Mouse (Mus musculus) ovary, postnatal 14 days (tissue): Measurements from ENCODE around the gene Duox1.

Source experiments
- DNase-seq: peaks from one replicate; pipeline ENCODE4 v3.0.0; 2022; ENCODE audit warnings: low spot score

The Duox1 gene

DNA sequence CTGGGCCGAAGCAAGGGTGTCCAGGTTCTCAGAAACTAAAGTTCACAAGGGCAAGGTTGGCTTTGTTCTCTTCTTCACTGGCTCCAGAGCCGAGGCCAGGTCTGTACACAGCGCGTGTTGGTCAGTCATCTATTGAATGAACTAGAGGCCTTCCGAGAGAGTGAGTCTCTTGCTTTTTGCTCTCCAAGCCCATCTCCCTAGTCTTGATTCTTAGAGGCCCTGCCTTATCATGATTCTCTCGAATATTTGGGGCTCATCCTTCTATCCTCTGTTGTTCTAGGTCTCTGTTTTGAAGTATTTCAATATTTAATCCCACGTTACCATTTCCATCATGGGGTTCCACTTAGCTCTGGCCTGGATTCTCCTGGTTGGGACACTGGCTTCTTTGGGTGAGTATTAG, at the start of gene Duox1:
Duox1 (plus strand) TSS at position 301 of the 400 bp plus-strand sequence.
- no peak for DNase-seq

DNA sequence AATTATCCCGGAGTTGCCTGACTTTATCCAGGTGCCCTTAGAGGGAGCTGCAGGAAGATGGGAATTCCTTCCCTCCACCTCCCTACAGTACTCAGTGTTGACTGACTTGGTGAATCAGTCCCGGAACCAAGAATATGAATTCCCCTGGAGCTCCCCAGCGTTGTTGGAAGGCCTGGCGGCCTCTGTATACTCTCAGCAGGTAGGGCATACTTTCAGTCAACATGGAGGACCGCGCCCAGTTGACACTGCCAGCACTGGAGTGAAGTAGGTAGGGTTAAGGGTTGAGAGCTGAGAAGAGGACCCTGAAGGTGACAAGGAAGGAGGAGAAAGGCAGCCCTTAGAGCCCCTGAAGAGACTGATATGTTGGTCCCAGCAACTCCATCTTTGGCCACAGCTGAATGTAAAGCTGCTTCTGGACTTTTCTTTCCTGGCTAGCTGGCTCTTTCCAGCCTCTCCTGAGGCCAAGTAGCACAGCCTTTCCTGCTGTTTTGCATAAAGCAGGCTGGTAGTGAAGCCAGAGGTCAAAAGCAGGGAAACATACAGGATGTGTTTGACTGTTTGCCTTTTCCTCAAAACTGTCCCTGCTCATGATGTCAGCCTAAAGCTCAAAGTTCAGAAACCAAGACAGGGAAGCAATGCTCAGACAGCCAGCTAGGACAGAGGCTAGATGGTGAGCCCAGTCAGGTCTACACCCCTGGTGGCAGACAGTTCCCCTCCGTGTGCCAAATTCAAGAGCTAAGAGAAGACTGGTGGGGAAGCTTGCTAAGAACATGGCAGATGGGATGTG, 48.9 kb upstream of the Duox1 start:
- no peak for DNase-seq

DNA sequence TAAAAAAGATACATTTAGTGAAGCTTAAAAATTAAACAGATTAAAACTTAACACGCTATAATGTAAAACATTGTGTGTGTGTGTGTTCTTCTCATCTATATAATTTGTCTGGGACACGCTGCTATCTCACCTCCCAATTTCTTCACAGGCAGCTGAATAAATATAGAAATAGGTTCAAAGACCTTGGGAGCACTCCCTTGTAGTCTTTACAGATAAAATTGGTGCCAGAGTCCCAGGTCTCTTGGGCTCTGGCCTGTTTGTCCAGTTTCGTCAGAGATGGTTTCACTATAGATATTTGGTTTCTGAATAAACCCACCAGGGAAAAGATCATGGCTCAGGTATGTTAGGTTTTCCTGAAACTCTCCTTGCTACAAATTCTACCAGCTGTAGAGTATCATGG, 36.7 kb upstream of the Duox1 start:
- no peak for DNase-seq

DNA sequence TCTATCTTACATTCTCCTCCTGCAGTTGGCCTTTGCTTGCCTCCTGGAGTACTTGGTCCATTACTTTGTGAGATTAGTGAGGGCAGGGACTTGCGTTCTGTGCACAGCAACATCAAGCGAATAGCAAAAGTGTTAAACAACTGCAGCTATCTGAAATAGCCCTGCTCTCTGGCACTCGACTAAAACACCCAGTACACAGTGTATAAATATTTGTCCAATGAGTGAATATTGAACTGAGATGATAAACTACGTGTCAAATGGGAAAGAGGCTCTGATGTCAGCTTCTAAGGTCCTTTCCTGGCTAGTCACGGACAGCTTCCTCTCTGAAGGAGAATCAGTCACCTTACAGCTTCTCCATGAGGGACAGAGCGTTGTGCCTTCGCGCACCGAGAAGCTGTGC, 31.4 kb upstream of the Duox1 start:
- no peak for DNase-seq

DNA sequence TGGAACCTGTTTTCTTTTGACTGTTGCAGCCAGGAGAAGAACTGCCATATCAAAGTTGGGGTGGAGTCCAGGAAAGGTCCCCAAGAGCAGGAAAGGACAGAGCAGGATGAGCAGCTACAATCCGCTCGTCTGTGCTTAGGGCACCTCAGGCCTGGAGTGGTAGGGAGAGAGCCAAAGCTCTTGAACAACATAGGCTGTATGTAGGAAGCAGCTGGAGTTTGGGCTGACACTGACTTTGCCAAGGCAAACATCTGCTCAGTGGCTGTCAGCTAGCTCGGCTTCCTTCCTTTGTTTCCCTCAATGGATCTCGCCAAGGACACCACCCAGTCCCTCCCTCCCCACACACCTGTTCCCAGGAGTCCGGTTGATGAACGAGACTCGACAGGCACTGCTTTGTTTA, 29.3 kb upstream of the Duox1 start:
- DNase-seq, result no peak

DNA sequence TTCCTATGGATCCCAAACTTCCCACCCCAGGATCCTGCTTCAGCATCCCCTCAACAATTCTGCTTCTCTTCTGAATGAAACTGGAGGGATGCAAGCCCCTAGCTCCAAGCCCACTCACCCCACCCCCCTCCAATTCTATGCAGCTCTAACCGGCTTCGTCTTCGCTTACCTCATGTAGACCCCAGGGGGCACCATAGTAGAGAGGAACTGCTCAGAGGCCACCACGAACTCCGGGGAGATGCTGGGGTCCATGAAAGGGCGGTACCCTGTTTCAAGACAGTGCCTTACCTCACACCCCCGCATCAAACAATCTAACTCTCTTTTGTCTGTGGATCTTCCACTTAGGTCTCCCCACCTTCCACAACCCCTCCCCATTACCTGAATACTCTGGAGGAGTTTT, 20.6 kb upstream of the Duox1 start:
- DNase-seq, result no peak

DNA sequence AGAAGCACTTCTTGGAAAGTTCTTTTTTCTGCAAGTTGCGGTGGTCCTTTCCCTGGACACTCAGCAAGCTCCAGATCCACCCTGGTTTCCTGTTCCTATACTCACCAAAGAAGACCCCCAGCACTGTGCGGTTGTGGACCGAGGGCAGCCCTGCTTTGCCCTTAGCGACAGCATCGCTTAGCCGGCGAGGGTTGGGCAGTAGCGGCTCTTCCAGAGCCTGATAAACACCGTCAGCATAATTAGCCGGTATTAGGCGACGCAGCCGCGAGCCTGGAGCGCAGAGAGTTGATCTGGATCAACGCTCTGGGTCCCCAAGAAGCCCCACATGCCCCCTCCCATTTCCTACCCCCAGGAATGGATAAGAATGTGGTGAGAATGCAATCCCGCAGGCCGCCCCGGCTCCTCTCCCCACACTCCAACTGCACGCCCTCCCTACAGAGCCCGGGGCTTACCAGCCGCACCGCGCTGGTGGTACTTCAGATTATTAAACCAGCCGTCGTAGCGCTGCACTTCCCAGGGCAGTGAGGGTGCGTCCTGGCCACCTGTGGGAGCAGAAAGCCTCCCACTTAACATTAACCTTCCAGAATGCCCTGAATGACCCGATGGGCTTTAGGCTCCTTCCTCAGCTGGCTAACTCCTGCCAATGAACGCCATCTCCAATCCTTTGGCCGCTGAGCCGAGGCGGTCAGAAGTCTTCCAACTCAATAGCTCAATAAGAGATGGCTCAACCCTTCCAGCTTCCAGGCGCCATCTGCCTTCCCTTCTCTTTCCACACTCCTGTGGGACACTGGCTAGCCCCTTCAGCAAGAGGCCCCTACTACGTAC, 18.0 kb upstream of the Duox1 start:
- DNase-seq, result no peak

DNA sequence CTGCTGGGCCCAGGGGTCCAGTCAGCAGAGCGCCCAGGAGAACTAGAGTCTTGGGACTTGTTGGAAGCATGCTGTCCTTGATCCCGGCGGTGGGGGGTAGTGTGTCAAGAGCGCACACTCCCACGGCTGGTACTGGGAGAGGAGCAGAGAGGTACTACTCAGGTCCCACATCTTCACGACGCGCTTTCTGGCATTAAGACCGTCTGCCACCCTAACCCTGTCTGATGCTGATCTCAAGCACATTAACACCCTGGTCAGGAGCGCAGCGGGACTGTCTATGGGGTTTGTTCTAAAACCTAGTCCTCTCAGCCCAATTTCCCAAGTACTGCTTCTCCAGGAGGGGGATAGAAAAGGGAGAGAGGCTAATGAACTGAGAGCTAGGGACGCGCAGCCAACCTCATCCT, 17.4 kb upstream of the Duox1 start, which contains the start of gene Duox2:
Duox2 (minus strand) TSS at position 354 of the 404 bp plus-strand sequence.
- no peak for DNase-seq

DNA sequence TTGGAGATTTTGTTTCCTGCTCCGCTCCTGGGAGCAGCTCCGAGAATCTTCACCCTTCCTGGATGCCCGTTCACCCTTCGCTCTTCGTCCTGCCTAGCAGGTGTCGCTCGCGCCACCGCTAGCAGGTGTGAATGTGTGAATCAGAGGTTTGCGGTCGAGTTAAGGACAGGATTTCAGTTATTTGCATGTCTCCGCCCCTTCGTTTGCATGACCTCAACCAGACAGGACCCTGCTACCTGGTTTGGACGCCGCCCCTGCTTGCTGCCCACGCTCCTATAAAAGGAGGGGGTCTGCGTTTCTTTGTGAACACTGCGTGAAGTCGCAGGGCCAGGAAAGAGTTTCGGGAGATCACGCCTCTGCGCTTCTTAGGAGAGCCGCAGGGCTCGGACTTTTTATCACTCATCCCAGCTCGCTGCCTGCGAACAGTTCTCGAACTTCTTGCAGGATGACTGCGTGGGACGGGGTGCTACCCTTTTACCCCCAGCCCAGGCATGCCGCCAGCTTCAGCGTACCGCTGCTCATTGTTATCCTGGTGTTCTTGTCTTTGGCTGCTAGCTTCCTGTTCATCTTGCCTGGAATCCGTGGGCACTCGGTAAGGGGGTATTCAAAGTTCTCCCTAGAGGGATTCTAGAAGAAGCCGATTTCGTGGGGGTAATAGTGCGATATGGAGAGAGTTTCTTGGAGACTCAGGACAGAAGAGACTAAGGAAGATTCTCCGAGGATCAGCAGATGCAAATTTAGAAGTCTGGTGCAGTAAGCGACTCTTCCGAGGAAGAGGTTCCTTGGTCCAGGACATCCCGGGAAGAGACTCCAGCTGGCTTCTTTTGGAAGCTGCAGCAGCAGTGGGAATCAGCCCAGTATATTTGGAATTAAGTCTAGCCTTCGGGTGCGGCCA, 16.6 kb upstream of the Duox1 start, which contains the start of gene Duoxa2:
Duoxa2 (plus strand) TSS at position 305 of the 895 bp plus-strand sequence.
- DNase-seq, result no peak

DNA sequence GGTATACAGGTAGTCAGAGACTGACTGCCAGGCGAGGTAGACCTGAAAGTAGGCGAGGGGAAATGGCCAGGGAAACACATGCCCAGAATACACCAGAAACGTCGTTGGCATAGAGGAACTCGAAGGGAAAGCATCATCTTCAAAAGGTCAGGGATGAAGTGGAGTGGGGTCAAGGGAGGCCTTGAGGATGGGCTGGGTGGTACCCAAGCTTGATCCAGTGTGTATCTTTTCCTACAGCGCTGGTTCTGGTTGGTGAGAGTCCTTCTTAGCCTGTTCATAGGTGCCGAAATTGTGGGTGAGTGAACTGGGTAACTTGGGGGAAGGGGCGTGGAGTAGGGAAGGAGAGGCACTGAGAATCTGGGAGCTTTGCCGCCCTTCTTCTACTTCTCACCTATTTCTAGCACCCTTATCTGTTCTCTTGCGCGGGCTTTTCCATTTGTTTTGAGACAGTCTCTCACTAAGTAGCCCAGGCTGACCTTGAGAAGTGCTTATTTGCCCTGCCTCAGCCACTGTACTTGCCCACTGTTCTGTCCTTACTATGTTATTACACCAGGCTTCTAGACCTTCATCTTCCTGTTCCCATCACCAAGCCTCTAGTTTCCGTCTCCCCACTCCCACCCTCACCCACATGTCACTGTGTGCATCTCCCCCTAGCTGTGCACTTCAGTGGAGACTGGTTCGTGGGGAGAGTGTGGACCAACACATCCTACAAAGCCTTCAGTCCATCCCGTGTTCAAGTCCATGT, 15.4 kb upstream of the Duox1 start:
- DNase-seq, result no peak

DNA sequence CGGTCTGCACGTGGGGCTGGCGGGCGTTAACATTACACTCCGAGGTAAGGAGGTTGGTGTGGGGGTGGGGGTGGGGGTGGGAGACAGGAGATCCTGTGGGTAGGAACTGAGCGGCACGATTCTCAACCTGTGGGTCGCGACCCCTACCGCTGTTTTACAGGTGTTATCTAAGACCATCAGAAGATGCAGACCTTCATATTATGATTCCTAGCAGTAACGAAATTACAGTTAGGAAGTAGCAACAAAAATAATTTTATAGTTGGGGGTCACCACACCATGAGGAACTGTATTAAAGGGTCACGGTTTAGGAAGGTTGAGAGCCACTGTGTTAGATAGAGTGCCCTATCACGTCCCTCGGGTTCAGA, 14.8 kb upstream of the Duox1 start:
- no peak for DNase-seq

DNA sequence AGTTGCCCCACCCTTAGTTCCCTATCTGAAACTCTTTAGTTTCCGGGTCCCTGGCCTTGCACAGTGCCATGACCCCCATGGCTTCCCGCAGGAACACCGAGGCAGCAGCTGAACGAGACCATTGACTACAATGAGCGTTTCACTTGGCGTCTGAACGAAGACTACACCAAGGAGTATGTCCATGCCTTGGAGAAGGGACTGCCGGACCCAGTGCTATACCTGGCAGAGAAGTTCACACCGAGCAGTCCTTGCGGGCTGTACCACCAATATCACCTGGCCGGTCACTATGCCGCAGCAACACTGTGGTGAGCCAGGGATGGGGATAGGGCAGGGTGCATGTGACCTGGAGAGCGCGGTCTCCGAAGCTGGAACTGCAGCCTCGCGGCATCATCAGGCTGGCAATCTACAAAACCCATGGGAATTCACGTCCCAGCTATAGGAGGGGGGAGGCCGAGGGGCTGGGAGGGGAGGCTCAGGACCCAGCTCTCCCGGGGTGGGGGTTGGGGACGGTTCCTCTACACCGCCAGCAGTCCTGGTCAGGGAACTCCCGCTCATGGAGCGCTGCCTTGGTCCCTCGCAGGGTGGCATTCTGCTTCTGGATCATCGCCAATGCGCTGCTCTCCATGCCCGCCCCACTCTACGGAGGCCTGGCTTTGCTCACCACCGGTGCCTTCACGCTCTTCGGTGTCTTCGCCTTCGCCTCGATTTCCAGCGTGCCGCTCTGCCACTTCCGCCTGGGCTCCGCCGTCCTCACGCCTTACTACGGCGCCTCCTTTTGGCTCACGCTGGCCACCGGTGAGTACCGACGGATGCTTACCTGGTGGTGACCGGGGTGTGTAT, 14.2 kb upstream of the Duox1 start:
- DNase-seq, result no peak

DNA sequence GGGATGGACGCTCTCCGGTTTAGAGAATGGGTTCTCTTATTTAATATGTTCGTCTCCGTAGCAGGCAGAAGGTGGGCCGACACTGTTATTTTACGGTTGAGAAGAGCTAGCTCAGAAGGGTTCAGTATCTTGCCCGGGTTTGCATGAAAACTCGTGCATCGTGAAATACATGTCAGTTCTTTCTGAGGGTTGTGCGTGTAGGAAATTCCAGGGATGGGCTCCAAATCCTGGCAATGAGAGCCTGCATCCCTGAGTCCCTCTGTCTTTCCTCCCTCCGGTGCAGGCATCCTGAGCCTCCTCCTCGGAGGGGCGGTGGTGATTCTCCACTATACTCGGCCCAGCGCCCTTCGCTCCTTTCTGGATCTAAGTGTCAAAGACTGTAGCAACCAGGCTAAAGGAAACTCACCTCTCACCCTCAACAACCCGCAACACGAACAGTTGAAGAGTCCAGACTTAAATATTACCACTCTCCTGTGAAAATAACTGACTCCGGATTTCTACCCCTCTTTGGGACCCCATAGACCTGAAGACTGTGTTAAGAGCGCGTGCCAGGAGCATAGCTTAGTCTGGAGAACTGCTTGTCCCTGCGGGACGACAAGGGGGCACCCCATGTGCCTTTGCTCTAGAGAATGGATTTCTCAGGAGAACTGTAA, 13.4 kb upstream of the Duox1 start:
- DNase-seq, result no peak

DNA sequence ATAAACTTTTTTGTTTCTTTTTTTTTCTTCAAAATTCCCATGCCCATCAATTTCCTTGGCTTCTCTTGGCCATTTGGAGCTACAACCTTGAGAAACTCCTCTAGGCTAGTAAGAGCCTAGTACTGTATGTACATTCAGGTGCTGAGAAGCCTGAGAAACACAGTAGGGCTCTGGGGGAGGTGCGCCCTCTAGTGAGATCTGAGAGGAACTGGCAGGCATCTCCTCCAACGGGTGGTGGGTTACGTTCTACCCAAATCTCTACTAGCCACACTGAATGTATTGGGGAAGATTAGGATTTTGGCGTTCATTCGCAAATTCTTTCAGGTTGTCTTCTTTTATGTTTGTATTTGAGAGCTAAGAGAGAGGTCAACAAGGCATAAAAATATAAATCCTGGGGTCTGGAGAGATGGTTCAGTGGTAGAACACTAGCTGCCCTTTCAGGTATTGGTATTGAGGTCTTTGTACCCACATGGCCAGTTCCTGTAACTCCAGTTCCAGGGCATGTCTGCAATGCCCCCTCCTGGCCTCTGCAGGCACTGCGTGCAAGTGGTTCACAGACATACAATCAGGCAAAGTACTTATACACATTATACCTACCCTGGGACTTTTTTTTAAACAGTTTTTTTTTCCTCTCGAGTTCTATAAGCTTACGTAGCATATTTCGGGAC, 12.8 kb upstream of the Duox1 start:
- peak; percentile 36 for DNase-seq

DNA sequence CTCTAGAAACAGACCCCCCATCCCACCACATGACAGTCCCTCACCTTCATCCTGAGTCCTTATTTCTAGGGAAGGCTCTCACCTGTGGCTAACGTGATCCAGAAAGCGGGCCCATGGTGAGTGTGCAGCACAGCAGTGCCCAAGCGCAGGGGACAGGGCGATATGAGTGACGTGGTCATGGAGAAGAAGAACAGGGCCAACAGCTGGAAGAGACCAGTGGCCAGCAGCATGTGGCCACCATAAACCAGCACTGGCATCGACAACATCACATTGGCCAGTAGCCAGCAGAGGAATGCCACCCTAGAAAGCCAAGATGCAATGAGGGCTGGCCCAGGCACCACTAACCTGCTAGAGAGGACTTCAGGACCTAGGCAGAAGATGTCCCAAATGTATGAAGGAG, 10.9 kb upstream of the Duox1 start:
- DNase-seq, result no peak

DNA sequence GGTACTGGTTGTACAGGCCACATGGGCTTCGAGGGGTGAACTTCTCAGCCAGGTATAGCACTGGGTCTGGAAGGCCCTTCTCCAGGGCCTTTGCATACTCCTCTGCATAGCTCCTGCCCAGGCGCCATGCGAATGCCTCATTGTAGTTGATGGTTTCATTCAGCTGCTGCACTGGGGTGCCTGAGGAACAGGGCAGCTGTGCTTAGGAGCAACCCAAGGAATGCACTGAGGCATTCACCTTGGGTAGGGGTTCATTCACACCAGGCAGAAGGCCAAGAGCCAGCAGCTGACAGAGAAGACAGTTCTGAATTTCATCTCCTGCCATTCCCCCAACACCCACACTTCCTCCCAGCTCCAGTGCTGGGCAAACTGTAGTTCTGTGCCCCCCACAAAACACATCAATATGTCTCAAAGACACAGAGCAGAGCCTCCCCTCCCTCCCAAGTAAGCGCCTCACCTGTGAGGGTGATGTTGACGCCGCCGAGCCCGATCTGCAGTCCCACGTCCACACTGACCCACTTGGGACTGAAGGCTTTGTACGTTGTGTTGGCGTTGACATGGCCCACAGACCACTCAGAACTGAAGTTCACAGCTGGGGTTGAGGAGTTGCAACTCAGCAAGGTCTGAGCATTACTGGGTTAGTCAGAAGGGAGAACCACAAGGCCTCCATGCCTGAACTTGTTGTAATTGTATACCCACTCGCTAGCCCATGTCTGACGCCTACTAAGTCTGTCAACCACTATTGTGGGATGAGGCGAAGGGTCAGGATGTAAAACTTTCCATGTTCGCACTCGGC, 10.2 kb upstream of the Duox1 start:
- no peak for DNase-seq

DNA sequence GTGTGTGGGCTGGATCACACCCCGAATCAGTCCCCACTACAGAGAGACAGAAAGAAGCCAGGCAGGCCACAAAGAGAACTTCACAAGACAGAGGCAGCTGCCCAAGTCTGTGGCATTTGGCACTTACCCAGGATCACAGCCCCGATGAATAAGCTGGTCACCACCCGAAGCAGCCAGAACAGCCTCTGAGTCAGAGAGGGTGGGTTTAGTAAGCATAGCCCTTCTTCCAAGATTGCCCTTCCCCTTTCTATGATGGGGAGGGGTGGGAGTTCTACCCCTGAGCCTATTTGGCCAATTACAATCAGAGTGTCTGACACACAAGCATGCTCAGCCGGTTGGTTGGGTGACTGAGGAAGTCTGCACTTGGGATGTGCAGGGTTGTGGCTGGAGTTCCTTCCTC, 9.3 kb upstream of the Duox1 start:
- DNase-seq, result no peak

DNA sequence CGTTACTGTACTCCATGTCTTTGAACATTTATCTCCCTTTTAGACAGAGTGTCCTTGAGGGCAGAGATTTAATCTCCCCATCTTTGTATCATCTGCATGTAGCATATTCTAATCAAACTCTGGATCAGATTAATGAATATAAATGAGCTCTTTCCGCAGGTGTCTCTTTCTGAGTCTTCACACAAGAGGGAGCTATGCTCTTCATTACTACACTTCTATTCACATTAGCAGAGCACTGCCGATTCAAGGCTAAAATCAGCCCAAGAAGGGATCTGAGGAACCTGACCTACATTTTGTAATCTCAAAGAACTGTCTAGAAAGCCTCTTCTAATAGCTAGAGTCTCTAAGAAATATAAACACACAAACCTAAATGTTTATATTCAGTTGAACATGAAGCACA, 5.8 kb upstream of the Duox1 start:
- no peak for DNase-seq

DNA sequence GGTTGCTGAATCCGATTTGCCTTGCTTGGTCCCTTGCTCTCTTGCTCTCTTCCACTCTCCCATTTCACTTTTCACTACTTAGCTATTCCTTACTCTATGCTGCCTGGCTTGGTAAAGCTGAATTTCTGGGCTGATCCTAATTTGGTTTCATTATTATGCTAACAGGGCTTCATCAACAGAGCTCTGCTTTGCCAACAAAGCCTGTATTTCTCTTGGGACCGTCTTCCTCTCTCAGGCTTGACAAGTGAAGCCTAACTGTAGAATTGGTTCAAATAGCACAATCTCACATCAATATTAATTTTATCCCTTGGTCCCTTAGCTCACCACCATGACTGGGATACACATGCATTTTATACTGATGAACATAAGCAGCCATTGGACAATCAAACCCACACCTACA, 3.9 kb upstream of the Duox1 start:
- no peak for DNase-seq
